Mouse (Mus musculus) spleen, postnatal 36 days (tissue): ENCODE results near the gene Syne1.

Source experiments
- DNase-seq, 2 experiments: peaks; one replicate each; pipeline ENCODE4 v3.0.0; 2022; ENCODE audit warnings: low spot score in 2 of 2, mixed read lengths in 1 of 2

The Syne1 gene

DNA sequence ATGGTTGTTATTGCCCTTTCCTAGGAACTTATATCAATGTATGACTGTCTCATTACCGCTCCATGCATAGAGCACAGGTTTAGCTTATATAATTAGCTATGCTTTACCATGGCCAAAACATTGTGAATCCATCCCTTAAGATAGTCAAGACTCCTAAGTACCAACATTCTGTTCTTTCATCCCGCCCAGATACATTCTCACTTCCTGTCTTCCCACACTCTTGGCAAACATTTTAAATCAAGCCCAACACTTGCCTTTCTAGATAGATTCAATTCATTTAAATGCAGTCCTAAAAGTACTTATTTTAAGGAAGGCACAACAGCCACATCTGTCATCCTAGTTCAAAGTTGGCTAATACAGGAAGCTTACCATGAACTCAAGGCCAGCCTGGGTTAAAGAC is 113.5 kb downstream of the Syne1 start:
- DNase-seq, result no peak

GRCm38 (mm10) chr10:5423984-5424383 is 127.3 kb downstream of the Syne1 start:
- DNase-seq, result no peak

- DNase-seq, result no peak
Observed at GRCm38 (mm10) chr10:5415730-5416129, 135.6 kb downstream of the Syne1 start.

DNA sequence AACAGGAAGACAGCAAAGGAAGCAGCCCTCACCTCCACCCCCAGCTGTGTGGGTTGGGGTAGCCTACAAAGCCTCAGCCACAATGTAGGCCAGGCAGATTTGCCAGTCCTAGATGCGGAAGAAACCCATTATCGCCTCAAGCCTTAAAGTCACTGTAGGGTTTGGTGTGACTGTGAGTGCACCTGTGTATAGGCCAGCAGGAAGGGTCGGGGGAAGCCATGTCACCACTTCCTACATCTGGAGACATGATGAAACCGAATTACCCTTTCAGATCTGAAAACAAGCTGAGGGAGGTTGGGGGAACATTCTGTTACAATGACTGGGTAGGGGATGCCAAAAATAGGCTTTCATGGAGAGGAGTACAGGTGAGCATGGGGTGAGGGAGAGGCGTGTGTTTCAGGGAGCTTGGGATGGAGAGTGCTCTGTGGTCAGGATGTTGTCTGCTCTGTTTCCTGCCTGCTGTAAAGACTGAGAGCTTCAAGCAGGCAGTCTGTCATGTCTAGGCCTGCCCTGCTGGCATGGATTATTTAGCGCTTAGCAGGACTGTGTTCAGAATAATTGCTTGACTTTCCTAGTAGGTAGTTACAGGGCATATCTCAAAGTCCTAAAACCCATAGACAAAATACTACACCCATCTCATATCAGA is 167.0 kb downstream of the Syne1 start:
- peak; percentile 7 to 10 for DNase-seq

DNA sequence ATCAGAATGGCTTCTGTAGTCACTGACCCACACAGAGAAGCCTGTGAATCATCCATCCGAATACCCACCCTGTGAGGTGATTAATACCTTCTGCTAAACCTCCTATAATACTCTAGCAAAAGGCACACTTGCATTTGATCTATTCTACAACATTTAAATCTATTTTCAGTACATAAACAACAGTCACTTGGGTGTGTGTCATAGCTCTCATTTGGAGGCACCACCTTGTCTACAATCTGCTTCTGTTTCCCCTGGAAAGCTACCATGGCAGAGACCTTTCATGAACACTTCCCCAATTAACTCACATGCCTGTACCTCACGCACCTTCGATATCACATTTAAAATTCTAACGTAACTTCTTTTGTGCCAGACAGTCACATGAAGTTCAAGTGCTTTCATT is 169.7 kb downstream of the Syne1 start:
- no peak for DNase-seq

DNA sequence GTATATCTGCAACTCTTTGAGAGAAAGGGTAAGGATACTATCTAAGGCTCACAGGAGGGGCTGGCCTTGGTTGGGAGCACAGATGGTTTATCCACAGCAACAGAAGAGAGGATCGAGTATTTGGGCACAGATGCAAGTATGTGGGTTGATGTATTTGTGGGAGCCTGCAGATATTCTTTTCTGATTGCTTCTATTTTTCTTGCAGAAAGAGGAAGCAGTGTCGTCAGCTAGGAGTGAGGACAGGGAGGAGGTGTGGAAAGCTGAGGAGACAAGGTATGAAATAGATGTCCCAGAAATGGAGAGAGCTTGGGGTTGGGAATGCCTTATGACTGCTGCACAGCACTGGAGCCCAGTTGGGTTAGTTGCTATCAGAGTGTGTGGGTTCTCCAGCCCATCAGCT is 172.3 kb downstream of the Syne1 start:
- no peak for DNase-seq

DNA sequence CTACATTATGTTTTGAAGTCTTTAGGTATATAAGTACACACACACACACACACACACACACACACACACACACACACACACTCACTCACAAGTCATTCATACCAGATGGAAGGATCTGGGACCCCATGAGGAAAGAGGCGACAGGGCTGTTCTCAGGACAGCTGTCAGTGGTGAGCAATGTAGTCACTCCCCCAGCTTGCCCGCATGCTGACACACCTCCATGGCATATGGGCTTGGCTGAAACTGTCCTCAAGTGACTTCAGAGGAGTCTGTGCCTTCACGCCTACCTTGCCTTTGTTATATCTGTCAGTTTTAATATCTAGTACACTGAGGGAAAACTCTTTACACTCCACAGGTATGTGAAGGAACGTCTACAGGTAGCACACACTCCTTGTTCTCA is 181.7 kb downstream of the Syne1 start:
- no peak for DNase-seq

DNA sequence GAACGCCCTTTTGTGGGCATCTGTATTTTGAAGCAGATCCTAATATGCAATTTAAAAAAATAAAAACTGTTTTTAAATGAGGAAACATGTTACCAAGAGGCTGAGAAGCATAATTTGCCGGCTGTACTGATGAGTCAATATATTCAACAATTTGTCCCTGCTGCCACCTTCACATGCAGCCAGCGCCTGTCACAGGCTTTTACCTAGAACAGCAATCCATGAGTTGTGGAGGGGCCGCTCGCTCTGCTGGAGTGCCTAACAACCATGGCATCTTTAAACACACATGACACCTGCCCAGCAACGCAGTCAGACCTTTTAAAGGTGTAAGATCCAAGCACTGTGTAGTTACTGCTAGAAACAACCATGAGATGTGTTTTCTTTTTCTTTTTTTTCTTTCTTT is 183.0 kb downstream of the Syne1 start:
- DNase-seq, result no peak

DNA sequence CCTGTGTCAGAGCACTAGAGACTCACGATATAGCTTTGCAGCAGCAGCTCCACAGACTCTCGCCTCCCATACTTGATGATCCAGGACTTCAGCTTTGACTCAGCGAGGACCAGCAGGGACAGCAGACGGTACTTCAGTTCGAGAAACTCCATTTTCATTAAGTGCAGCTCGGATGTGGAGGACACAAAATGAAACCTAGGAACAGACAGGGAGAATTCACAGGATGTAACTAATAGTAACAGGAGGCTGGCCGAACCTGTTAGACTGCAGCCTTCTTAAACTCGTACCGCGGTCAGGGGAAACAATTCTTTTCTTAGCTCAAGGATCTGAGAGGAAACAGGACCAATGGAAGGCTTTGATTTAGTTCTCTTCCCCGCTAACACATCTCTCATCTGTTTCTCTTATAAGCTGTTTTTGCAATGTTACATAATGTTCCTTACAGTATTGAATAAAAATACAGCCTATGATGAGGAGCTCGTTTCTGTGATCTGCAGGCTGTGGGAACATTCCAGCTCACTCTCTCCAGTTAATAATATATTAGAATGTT is 183.7 kb downstream of the Syne1 start:
- DNase-seq, result no peak

- no peak for DNase-seq
Observed at GRCm38 (mm10) chr10:5360560-5360959, 190.7 kb downstream of the Syne1 start.

GRCm38 (mm10) chr10:5356614-5357013 is 194.7 kb downstream of the Syne1 start:
- DNase-seq, result no peak

DNA sequence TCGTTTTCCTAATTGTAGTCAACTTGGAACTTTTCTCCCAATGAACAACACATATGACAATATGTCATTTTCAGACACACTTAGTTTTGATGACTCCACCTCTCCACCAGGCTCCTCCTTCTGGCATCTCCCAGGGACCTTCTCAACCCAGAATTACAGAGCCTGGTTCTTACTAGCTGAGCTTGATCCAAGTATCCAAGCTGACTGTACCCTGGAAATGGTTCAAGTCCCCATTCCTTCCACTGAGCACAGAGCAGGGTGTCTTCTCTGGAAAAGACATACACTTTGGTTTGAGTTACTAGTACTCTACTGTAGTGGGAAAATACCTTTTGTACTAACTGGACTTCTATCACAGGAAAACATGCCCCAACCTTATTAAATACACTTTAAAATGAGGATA is 197.9 kb downstream of the Syne1 start:
- no peak for DNase-seq

DNA sequence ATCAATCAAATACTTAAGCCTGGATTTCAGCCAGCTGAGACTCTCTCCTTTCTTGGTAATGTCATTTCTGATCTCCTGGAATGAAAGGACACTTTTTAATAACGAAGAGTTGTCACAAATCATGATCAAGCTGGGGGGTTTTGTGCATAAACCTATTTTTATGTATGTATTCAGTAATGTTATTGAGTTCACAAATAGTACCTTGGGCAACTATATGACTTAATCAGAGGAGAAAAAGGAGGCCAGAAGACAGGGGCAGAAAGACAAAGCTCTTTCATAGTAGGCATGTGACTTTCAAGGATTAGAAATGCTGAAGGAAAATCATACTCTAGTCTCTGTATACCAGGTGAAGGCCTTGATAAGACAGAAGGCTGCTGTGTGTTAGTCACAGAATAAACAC is 204.4 kb downstream of the Syne1 start:
- DNase-seq, result no peak

DNA sequence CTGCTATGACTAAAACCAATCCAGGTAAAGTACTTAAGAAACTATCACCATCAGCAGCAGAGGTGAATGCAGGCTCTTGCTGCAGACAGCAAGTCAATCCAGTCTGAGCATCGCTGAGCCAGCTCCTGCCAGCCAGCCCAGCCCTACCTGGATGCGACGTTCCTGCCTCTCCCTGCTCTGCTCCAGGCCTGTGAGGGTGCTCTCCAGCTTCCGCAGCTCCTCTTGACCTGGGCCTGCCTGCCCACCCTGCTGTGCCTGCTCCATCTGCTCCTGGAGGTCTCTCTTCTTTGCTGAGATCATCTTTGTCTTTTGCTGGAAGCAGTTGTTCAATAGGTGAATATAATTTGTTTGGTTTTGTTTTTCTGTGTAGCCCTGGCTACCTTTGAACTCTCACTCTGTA is 208.1 kb downstream of the Syne1 start:
- DNase-seq, result no peak

DNA sequence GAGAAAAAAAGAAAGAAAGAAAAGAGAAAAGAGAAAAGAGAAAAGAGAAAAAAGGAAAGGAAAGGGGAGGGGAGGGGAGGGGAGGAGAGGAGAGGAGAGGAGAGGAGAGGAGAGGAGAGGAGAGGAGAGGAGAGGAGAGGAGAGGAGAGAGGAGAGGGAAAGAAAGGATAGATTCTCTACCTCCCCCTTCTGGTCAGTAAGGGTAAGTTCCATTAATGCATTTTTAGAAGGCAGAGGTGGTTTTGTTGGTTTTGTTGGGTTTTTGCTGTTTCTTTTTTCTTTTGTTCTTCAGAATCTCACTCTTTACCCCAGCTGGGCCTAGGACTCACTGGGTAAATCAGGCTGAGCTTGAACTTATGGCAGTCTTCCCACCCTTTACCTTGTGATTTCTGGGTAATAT is 214.9 kb downstream of the Syne1 start:
- DNase-seq, result no peak

DNA sequence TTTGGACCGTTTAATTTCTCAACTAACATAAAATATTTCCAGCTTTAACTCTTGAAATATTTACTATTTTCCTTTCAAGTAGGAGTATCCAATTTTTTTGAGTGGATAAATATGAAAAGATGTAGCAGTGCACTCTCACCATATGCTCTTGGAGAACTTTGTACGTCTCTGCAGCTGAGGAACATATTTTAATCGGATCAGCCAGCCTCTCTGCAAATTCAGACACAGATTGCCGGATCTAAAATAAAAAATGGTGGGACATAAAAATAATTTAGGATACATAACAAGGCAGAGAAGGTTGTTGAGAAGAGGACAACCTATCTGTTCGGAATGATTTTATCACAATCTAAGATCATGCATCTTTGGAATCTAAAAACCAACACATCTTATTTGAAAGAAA is 218.5 kb downstream of the Syne1 start:
- no peak for DNase-seq

DNA sequence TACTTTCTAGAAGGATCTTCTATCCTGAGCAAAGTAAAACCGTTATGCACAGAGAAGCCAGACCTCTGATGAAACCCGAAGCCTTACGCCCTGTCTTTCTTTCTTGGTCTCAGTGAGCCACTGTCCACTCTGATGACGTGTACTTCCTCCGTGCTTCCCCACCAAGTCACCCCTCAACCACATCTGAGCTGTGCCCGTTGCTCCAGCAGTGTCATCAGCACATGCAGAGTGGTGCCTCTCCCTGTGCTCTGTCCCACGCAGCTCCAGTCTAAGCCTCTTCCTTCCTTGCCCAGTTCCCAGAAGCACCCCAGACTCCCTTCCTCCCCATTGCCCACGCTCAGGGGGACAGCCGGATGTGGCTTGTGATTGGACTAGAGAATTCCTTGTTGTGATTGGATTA is 224.6 kb downstream of the Syne1 start:
- no peak for DNase-seq

DNA sequence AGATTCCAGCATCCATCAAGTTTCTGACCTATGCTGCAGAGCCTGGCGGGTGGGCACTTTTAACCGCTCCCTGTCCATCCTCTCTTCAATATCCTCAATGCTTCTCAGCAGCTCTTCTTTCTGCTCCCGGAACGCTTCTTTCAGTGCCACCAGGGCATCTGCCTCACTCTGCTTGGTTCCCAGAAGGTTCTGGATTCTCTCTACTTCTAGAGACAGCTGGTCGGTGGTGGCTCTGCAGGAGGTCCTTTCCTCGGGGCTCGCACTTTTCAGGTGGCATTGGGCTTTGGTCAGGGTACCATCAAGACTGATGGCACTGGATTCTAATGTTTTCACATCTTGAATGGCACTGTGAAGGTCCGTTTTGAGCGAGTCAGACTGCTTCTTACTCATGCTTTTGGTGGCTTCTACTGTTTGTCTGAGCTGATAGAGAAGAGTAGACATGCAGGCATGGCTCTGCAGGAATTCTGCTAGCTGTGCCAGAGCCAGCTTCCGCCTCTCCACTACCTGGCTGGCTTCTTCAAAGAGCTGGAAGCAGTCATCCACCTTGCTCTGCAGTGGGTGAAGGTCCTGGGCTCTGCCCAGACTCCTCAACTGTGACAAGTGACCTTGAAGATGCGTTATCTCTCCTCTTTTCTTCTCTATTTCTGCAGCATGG is 227.4 kb downstream of the Syne1 start:
- no peak for DNase-seq

- DNase-seq, result no peak
Observed at GRCm38 (mm10) chr10:5322562-5322961, 228.7 kb downstream of the Syne1 start.

- peak; percentile 15 to 23 for DNase-seq
Observed at GRCm38 (mm10) chr10:5317602-5318001, 233.7 kb downstream of the Syne1 start.

DNA sequence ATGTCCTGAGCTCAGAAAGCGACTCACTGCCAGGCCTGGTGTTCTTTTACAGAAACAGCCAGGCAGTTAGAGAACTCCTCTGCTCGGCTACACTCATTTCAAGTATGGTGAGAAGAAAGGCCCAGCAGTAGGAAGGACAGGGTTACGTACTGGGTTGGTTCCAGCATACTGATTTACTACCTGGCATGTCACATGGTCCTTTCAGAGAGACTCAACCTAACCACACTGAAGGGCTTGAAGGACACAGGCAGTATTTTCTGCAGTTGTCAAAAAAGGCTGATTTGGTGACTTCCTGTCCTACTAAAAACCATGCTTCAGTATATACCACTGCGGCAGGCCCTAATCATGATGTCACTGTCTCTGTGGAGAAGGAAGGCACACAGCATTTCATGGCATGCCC is 238.8 kb downstream of the Syne1 start:
- DNase-seq, result no peak

DNA sequence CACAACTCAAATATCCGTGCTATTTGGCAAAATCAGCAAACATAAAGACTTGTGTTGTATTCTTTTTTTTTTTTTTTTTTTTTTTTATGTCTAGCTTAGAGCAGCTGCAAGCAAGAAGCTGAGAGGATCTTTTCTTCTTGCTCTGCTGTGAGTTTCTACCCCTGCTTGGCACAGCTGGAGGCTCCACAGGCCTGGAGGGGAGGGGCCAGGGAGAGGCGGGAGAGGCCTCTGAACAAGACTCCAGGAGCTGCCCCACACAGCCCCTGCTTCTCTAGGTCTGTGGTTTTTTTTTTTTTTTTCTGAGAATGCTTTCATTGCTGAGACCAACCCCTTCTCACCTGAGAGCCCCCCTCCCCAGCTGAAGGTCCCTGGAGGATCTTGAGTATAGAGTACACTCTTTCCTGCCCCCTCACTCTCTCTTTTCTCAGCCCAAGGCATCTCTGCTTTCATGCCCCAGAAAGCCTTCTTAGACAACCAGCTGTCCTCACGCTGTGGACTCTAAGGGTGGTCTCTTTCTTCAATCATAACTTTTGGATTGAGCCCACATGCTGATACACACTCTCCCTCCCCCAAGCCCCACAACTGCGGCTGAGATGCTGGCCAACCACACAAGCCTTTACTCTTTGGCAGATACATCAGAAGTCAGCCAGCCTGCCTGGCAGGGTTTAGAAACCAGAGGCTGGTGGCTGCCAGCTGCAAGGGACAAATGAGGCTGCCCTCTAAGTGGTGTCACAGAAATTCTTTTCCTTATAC is 241.1 kb downstream of the Syne1 start:
- no peak for DNase-seq

DNA sequence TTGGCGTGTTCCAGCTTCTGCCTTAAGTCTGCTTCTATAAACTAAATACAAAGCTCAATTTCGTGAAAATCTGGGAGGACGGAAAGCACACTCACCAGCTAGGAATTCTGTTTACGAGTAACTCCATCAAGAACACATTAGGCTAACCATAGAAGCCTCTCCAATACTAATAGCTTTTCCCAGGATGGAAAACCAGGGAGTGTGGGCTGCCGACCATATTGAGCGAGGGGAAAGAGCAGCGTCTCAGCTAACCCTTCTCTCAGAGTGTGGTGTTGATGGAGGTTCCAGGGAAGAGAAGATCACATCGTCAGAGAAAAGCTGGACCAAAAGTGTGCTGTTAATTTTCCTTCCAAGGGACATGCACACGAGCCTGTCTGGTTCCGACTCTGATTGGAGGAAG is 241.9 kb downstream of the Syne1 start:
- DNase-seq, result no peak
